Mouse (Mus musculus) MEL (cell line): ENCODE results near the gene Pde4dip. TPM values are rescaled to one million over a fixed set of nuclear protein-coding genes. Genes with fewer than 3 reads are reported as not detected.

ENCODE experiments used
- DNase-seq: peaks from one replicate; pipeline ENCODE4 v3.0.0; 2011; ENCODE audit warnings: low read depth, low spot score
- H3K27ac ChIP-seq: 2 replicates; pipeline ENCODE4 v1.5.1; 2012; ENCODE audit warnings: low read depth, mild to moderate bottlenecking, control low read depth, low read length, moderate library complexity; ENCODE audit not compliant: control insufficient read depth
- H3K27me3 ChIP-seq, 2 experiments: fragments of 150-350 bp in 1 of 2; sonication (generic) in 1 of 2; 2 replicates each; pipeline ENCODE4 v1.6.1; 2012; ENCODE audit warnings: low read length in 2 of 2, mild to moderate bottlenecking in 2 of 2, improper control_type of control experiment in 1 of 2, moderate library complexity in 1 of 2; ENCODE audit not compliant: insufficient read depth in 2 of 2, control insufficient read depth in 1 of 2
- H3K36me3 ChIP-seq, 2 experiments: 2 replicates each; pipeline ENCODE4 v1.6.1; 2012 to 2014; ENCODE audit warnings: low read length in 2 of 2, improper control_type of control experiment in 1 of 2, inconsistent platforms in 1 of 2, mild to moderate bottlenecking in 1 of 2; ENCODE audit not compliant: insufficient read depth in 2 of 2, control insufficient read depth in 1 of 2
- H3K4me1 ChIP-seq, 2 experiments: fragments of 150-350 bp in 1 of 2; sonication (generic) in 1 of 2; 2 replicates each; pipeline ENCODE4 v1.6.1; 2012; ENCODE audit warnings: low read length in 2 of 2, improper control_type of control experiment in 1 of 2, mild to moderate bottlenecking in 1 of 2; ENCODE audit not compliant: insufficient read depth in 2 of 2, control insufficient read depth in 1 of 2
- H3K4me3 ChIP-seq, 2 experiments: fragments of 150-350 bp in 1 of 2; sonication (generic) in 1 of 2; 2 replicates each; pipeline ENCODE4 v1.5.1; 2012; ENCODE audit warnings: low read depth in 2 of 2, low read length in 2 of 2, mild to moderate bottlenecking in 2 of 2, moderate library complexity in 2 of 2, control low read depth in 1 of 2, improper control_type of control experiment in 1 of 2; ENCODE audit not compliant: control insufficient read depth in 1 of 2, insufficient read depth in 1 of 2
- H3K79me2 ChIP-seq: 2 replicates; pipeline ENCODE4 v1.6.1; 2012; ENCODE audit warnings: mild to moderate bottlenecking, low read length, moderate library complexity; ENCODE audit not compliant: control insufficient read depth, poor library complexity, insufficient read depth
- H3K9ac ChIP-seq: 2 replicates; pipeline ENCODE4 v1.6.1; 2012; ENCODE audit warnings: low read depth, mild to moderate bottlenecking, control low read depth, low read length, moderate library complexity; ENCODE audit not compliant: control insufficient read depth, poor library complexity, severe bottlenecking
- H3K9me3 ChIP-seq: fragments of 150-350 bp; sonication (generic); replicated peaks from 2 replicates; pipeline ENCODE4 v1.6.1; 2012; ENCODE audit warnings: mild to moderate bottlenecking, low read length, improper control_type of control experiment, moderate library complexity; ENCODE audit not compliant: insufficient read depth
- BHLHE40 ChIP-seq: IDR thresholded peaks from 2 replicates; pipeline ENCODE4 v1.6.1; 2012; ENCODE audit warnings: low read depth, mild to moderate bottlenecking, inconsistent platforms, low read length, improper control_type of control experiment, borderline replicate concordance
- CHD2 ChIP-seq: IDR thresholded peaks from 2 replicates; pipeline ENCODE4 v1.6.1; 2011; ENCODE audit warnings: low read length, improper control_type of control experiment
- CTCF ChIP-seq, 3 experiments: IDR thresholded peaks in 2 of 3; conservative IDR thresholded peaks in 1 of 3; 2 replicates each; pipeline ENCODE4 v1.5.1; 2011 to 2012; ENCODE audit warnings: low read length in 3 of 3, low read depth in 2 of 3, mild to moderate bottlenecking in 2 of 3, improper control_type of control experiment in 1 of 3, inconsistent platforms in 1 of 3, mixed read lengths in 1 of 3, moderate library complexity in 1 of 3; ENCODE audit not compliant: control insufficient read depth in 1 of 3, insufficient read depth in 1 of 3, poor library complexity in 1 of 3, severe bottlenecking in 1 of 3
- E2F4 ChIP-seq: IDR thresholded peaks from 2 replicates; pipeline ENCODE4 v1.6.1; 2011; ENCODE audit warnings: low read depth, low read length, improper control_type of control experiment, borderline replicate concordance
- ELF1 ChIP-seq: IDR thresholded peaks from 2 replicates; pipeline ENCODE4 v1.6.1; 2014; ENCODE audit warnings: low read depth, mild to moderate bottlenecking, inconsistent platforms, low read length, improper control_type of control experiment, moderate library complexity
- EP300 ChIP-seq, 2 experiments: IDR thresholded peaks; 2 replicates each; pipeline ENCODE4 v1.6.1; 2011; ENCODE audit warnings: improper control_type of control experiment in 2 of 2, low read length in 2 of 2, low read depth in 1 of 2, mild to moderate bottlenecking in 1 of 2
- ETS1 ChIP-seq: IDR thresholded peaks from 2 replicates; pipeline ENCODE4 v1.6.1; 2012; ENCODE audit warnings: low read depth, mild to moderate bottlenecking, inconsistent platforms, low read length, improper control_type of control experiment, moderate library complexity
- GABPA ChIP-seq: IDR thresholded peaks from 2 replicates; pipeline ENCODE4 v1.6.1; 2012; ENCODE audit warnings: low read depth, mild to moderate bottlenecking, inconsistent platforms, low read length, improper control_type of control experiment, moderate library complexity
- HCFC1 ChIP-seq: IDR thresholded peaks from 2 replicates; pipeline ENCODE4 v1.6.1; 2012; ENCODE audit warnings: low read depth, mild to moderate bottlenecking, inconsistent platforms, low read length, improper control_type of control experiment, moderate library complexity
- JUND ChIP-seq: IDR thresholded peaks from 2 replicates; pipeline ENCODE4 v1.6.1; 2011; ENCODE audit warnings: low read depth, mild to moderate bottlenecking, improper control_type of control experiment, low read length
- KAT2A ChIP-seq: conservative IDR thresholded peaks from 2 replicates; pipeline ENCODE4 v1.6.1; 2012; ENCODE audit warnings: low read depth, low read length, improper control_type of control experiment, inconsistent platforms
- MAX ChIP-seq: IDR thresholded peaks from 2 replicates; pipeline ENCODE4 v1.6.1; 2011; ENCODE audit warnings: low read length, improper control_type of control experiment
- MAZ ChIP-seq: IDR thresholded peaks from 2 replicates; pipeline ENCODE4 v1.6.1; 2012; ENCODE audit warnings: low read depth, mild to moderate bottlenecking, inconsistent platforms, low read length, improper control_type of control experiment
- MEF2A ChIP-seq: IDR thresholded peaks from 2 replicates; pipeline ENCODE4 v1.6.1; 2014; ENCODE audit warnings: low read depth, mild to moderate bottlenecking, inconsistent platforms, low read length, improper control_type of control experiment; ENCODE audit not compliant: poor library complexity, insufficient replicate concordance, severe bottlenecking; ENCODE audit errors: extremely low read depth
- MYB ChIP-seq: IDR thresholded peaks from 2 replicates; pipeline ENCODE4 v1.6.1; 2011; ENCODE audit warnings: mild to moderate bottlenecking, low read depth, low read length, improper control_type of control experiment
- MYC ChIP-seq: IDR thresholded peaks from 2 replicates; pipeline ENCODE4 v1.6.1; 2011; ENCODE audit warnings: low read depth, mild to moderate bottlenecking, low read length, improper control_type of control experiment, moderate library complexity
- NELFE ChIP-seq: IDR thresholded peaks from 2 replicates; pipeline ENCODE4 v1.6.1; 2011; ENCODE audit warnings: low read depth, low read length, improper control_type of control experiment
- NRF1 ChIP-seq: IDR thresholded peaks from 2 replicates; pipeline ENCODE4 v1.6.1; 2014; ENCODE audit warnings: low read depth, mild to moderate bottlenecking, inconsistent platforms, low read length, improper control_type of control experiment, moderate library complexity; ENCODE audit not compliant: poor library complexity, insufficient read depth, severe bottlenecking
- POLR2AphosphoS2 ChIP-seq: IDR thresholded peaks from 2 replicates; pipeline ENCODE4 v1.6.1; 2011; ENCODE audit warnings: low read length, improper control_type of control experiment
- POLR2AphosphoS5 ChIP-seq: IDR thresholded peaks from 2 replicates; pipeline ENCODE4 v1.6.1; 2012; ENCODE audit warnings: low read depth, borderline replicate concordance, mild to moderate bottlenecking, inconsistent platforms, low read length, moderate library complexity, mixed read lengths
- RAD21 ChIP-seq: IDR thresholded peaks from 2 replicates; pipeline ENCODE4 v1.6.1; 2011; ENCODE audit warnings: mild to moderate bottlenecking, low read depth, low read length, improper control_type of control experiment
- SIN3A ChIP-seq: IDR thresholded peaks from 2 replicates; pipeline ENCODE4 v1.6.1; 2012; ENCODE audit warnings: low read length, improper control_type of control experiment, inconsistent platforms
- SMC3 ChIP-seq: IDR thresholded peaks from 2 replicates; pipeline ENCODE4 v1.6.1; 2011; ENCODE audit warnings: low read depth, low read length, improper control_type of control experiment
- TAL1 ChIP-seq: IDR thresholded peaks from 2 replicates; pipeline ENCODE4 v1.6.1; 2012; ENCODE audit warnings: mild to moderate bottlenecking, inconsistent platforms, low read length, moderate library complexity, mixed read lengths
- TBP ChIP-seq: IDR thresholded peaks from 2 replicates; pipeline ENCODE4 v1.8.0; 2011; ENCODE audit warnings: low read depth, low read length, improper control_type of control experiment
- TCF12 ChIP-seq: IDR thresholded peaks from 2 replicates; pipeline ENCODE4 v1.6.1; 2014; ENCODE audit warnings: low read depth, mild to moderate bottlenecking, inconsistent platforms, low read length, improper control_type of control experiment, moderate library complexity
- UBTF ChIP-seq: IDR thresholded peaks from 2 replicates; pipeline ENCODE4 v1.6.1; 2012; ENCODE audit warnings: low read depth, mild to moderate bottlenecking, inconsistent platforms, low read length, improper control_type of control experiment, moderate library complexity, borderline replicate concordance; ENCODE audit not compliant: insufficient read depth
- USF1 ChIP-seq: IDR thresholded peaks from 2 replicates; pipeline ENCODE4 v1.6.1; 2014; ENCODE audit warnings: low read depth, mild to moderate bottlenecking, inconsistent platforms, low read length, improper control_type of control experiment, moderate library complexity
- ZC3H11A ChIP-seq: IDR thresholded peaks from 2 replicates; pipeline ENCODE4 v1.6.1; 2012; ENCODE audit warnings: low read depth, mild to moderate bottlenecking, inconsistent platforms, low read length, improper control_type of control experiment
- ZKSCAN1 ChIP-seq: IDR thresholded peaks from 2 replicates; pipeline ENCODE4 v1.6.1; 2012; ENCODE audit warnings: low read depth, mild to moderate bottlenecking, inconsistent platforms, low read length, improper control_type of control experiment, moderate library complexity
- ZNF384 ChIP-seq: IDR thresholded peaks from 2 replicates; pipeline ENCODE4 v1.6.1; 2012; ENCODE audit warnings: low read depth, mild to moderate bottlenecking, inconsistent platforms, low read length, improper control_type of control experiment
- polyA plus RNA-seq, 2 experiments: library from polyadenylated mRNA; stranded (reverse) in 1 of 2; unstranded in 1 of 2; fragments of >175 nt in 1 of 2; fragments of >200 nt in 1 of 2; gene quantifications; 2 replicates each; pipeline versions ENCODE4 v1.2.1 to v1.2.4; 2012; ENCODE audit warnings: low replicate concordance in 2 of 2, low read depth in 1 of 2; ENCODE audit not compliant: insufficient read length in 2 of 2, insufficient read depth in 1 of 2, missing spikeins in 1 of 2
- total RNA-seq: library from RNA; depleted of rRNA; stranded (reverse); fragments of 300-350 nt; gene quantifications from 2 replicates; pipeline ENCODE4 v1.2.3, GENCODE M21; 2012

The Pde4dip gene
- total and polyA plus RNA-seq, 3 experiments, result 47.6 to 52.4 TPM; not detected in 1

DNA sequence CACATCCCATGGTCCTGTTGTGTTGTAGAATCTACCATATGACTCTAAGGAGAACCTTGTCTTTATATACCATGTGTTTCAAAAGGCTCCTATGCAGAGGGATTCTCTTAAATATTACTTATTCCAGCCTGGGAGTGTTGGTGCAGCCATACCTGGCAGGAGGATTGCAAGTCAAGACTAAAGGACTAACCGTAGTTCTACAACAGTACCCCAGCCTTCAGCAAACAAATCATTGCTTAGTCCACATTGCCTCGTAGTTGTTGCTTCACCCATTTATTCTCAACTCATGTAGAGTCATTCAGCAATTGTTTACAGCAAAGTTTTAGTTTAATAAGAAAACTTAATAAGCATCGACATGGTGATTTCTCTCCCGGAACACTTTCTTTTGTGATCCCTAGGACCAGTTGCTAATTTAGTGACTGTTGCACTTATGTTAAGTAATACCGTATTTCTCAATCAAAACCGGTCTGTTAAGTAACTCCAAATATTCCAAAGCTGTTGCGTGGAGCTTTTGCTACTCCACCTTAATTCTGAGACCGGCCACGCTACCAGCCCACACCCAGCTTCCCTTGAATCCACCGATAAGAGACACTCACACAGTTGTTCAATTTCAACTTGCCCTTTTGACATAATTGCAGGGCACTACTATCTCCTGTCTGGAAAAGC, 30.5 kb upstream of the Pde4dip start:
- TF ChIP-seq NELFE (no peak), SMC3 (no peak)
- H3K9me3 ChIP-seq, result no peaks in the 10 kb centered on the region
- no peak overlapping the region for H3K4me3 ChIP-seq
- H3K36me3 ChIP-seq, result peaks cover 0 to 10% of the 10 kb centered on the region in 2 experiments; a peak in 2 of 4 replicates
- no peaks in the 10 kb centered on the region for H3K79me2 ChIP-seq
- no peaks in the 10 kb centered on the region for H3K4me1 ChIP-seq
- DNase-seq, result no peak
- H3K9ac ChIP-seq, result no peak overlapping the region
- no peaks in the 10 kb centered on the region for H3K27me3 ChIP-seq
- H3K27ac ChIP-seq, result no peak overlapping the region

- H3K4me1 ChIP-seq, result no peaks in the 10 kb centered on the region
- H3K4me3 ChIP-seq, result no peak overlapping the region
- DNase-seq, result peak; percentile 51
- no peak overlapping the region for H3K27ac ChIP-seq
- H3K9ac ChIP-seq, result no peak overlapping the region
- no peaks in the 10 kb centered on the region for H3K79me2 ChIP-seq
- peaks cover 0 to 11% of the 10 kb centered on the region in 2 experiments; a peak in 2 of 4 replicates for H3K36me3 ChIP-seq
- no peaks in the 10 kb centered on the region for H3K27me3 ChIP-seq
- no peaks in the 10 kb centered on the region for H3K9me3 ChIP-seq
- TF ChIP-seq TAL1 (no peak), CTCF (IDR thresholded peaks at IDR 0.05 in 2 of 3, conservative IDR thresholded peaks at IDR 0.05 in 1 of 3; ENCODE audit: control insufficient read depth in 1 of 3, insufficient read depth in 1 of 3, low read depth in 2 of 3, low read length in 3 of 3, poor library complexity in 1 of 3, severe bottlenecking in 1 of 3) (peak; percentile 19 to 57 (median 47); a peak in 5 of 6 replicates), JUND (no peak), MEF2A (no peak), KAT2A (no peak), ETS1 (no peak), MYB (no peak), EP300 (IDR thresholded peaks at IDR 0.05; ENCODE audit: low read depth in 1 of 2, low read length in 2 of 2) (no peak), E2F4 (no peak), SMC3 (peak; percentile 67), POLR2AphosphoS2 (no peak), TBP (no peak), NRF1 (no peak), ELF1 (no peak), SIN3A (no peak), CHD2 (no peak), GABPA (no peak), MYC (no peak), UBTF (no peak), MAZ (no peak), HCFC1 (no peak), USF1 (no peak), ZKSCAN1 (no peak), MAX (no peak), RAD21 (peak; percentile 51), ZNF384 (peak; percentile 88), BHLHE40 (no peak), TCF12 (no peak), NELFE (no peak), POLR2AphosphoS5 (no peak), ZC3H11A (peak; percentile 42; the same call in 1 of the 2 replicates)
Measured at GRCm38 (mm10) chr3:97915081-97915480, 26.6 kb upstream of the Pde4dip start.
